Mouse (Mus musculus): ENCODE data around the gene Camk1g.

Camk1g gene

GRCm38 (mm10) chr1:193370096-193370495 is at the start of gene Camk1g:
Gene Camk1g, minus strand, starts transcription at chr1:193370298.
- CTCF ChIA-PET = no interaction called here

DNA sequence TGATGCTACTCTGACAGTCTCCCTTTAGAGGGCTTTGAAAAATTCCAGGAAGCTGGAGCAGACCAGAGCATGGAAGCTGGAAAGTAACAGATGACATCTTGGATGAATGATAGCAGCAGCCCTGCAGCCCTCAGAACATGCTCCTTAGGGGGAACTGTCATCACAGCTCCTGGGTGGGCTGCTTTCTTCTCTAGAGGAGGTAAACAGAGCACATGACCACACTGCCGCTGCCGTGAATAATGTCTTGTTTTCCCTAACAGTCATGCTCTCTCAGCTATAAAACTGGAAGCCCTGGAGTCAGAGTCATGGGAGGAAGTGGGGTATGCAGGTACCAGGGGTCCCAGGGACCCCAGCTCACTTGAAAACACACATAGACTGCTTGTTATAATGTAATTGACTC is 49.1 kb upstream of the Camk1g start:
- CTCF ChIA-PET = interaction anchor here (0.7 kb wide), 1 partner anchor 301 kb away, joined by 4 read pairs; no protein-coding TSS in a partner anchor

GRCm38 (mm10) chr1:193418656-193419055 is 48.6 kb upstream of the Camk1g start:
- CTCF ChIA-PET = interaction anchor here (0.7 kb wide), 1 partner anchor 301 kb away, joined by 4 read pairs; no protein-coding TSS in a partner anchor

- CTCF ChIA-PET = no interaction called here
Measured at GRCm38 (mm10) chr1:193414067-193414466, 44.0 kb upstream of the Camk1g start.

DNA sequence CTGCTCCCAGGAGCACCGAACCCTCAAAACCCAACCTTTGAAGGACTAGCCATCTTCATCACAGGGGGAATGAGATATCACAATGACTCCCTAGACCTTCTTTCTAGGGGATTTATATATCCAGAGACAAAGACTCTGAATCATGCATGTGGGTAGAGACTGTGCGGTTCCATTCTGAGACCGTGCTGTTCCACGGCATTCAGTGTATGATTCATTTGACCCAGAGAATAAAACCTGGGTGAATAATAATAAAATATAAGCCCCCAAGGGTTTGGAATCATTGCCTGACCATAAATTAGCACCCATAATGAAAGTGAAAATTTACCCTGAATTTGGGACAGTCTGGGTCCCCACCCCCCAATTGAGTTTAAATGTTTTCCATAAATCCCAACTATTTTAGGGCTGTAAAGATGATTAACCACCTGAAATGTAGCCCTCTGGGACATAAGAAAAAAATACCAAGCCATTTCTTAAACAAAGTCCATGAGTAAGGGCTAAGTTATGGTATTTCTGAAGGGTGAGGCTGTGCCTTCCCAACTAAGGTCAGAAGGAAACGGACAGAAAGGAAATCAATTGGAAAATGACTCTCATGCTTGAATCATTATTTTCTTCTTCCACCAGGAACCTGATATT is 43.4 kb upstream of the Camk1g start:
- CTCF ChIA-PET = no interaction called here

- CTCF ChIA-PET = interaction anchor here (0.5 kb wide), 1 partner anchor 444 kb away, joined by 12 read pairs; no protein-coding TSS in a partner anchor
Measured at GRCm38 (mm10) chr1:193407487-193407886, 37.4 kb upstream of the Camk1g start.

GRCm38 (mm10) chr1:193406059-193406642 is 36.1 kb upstream of the Camk1g start:
- CTCF ChIA-PET = no interaction called here

GRCm38 (mm10) chr1:193401695-193402094 is 31.6 kb upstream of the Camk1g start:
- CTCF ChIA-PET = no interaction called here

DNA sequence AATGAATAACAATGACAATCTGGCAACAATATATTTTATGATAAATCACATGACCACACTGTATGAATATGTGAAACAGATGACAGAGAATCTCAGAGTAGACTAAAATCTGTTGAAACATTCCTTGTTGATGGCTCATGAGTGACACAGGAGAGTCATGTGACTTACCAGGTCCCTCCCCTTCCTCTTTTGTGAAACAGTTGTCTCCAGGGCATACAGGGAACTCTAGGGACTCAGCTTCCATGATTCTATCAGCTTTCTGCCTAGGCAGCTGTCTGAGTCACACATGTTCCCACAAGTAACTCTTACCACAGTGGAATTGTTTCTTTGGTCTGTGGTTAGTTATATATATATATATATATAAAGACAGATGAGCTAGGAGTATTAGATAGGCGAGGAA is 30.2 kb upstream of the Camk1g start:
- CTCF ChIA-PET = no interaction called here

- CTCF ChIA-PET = no interaction called here
Measured at GRCm38 (mm10) chr1:193398728-193399437, 28.8 kb upstream of the Camk1g start.

DNA sequence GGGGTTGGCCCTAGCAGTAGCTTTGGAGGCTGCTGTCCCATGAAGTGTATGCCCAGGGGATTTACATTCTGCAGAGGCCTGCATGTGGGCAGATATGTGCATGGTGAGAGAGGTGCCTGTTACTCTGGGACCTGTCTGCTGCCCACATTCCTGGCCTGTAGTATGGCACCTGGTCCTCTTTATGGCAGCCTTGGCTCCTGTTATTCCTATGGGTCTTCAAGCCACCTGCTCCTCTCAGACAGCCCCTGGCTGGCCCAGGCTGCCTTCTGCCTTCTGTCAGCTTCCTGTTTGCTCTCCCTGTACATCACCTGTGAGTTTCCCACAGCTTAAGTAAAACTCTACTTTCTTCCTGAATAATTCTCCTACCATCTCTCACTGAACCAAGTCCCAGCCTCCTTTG is 27.0 kb upstream of the Camk1g start:
- CTCF ChIA-PET = interaction anchor here (0.7 kb wide), 1 partner anchor 613 kb away, joined by 3 read pairs; no protein-coding TSS in a partner anchor

DNA sequence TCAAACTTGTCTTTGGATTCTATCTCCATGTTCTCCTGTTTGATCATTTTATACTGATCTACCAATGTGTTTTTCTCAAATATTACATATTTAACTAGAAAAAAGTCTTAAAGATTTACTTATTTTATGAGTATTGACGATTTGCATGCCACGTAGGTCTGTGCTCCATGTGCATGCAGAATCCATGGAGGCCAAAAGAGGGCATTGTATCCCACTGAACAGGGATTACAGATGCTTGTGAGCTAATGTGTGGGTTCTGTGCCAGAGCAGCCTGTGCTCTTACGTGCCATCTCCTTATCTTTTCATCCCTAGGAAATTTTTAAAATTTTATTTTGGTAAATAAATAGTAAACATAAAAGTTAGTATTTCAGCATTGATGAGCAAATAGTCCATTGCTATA is 22.2 kb upstream of the Camk1g start:
- CTCF ChIA-PET = no interaction called here

- CTCF ChIA-PET = no interaction called here
Measured at GRCm38 (mm10) chr1:193390004-193390403, 19.9 kb upstream of the Camk1g start.

DNA sequence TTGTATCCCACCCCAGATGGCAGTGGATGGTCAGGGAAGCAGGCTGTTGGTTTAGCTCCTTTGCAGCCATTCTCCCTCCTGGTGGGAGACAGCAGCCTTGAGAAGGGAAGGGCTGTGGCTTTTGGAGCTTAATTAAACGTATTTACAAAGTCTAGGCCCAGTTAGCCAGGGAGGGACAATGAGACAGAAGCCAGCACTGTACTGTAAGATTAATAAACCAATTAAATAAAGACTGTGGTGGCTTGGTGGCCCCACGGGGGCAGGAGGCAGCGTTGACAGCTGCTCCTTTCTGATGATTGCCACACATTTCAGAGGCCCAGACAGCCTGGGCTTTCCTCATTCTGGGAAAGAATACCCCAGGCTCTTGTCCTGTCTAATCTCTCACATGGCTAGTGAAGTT is 19.4 kb upstream of the Camk1g start:
- CTCF ChIA-PET = no interaction called here

- CTCF ChIA-PET = no interaction called here
Measured at GRCm38 (mm10) chr1:193387241-193387640, 17.1 kb upstream of the Camk1g start.

- CTCF ChIA-PET = no interaction called here
Measured at GRCm38 (mm10) chr1:193386136-193386535, 16.0 kb upstream of the Camk1g start.

DNA sequence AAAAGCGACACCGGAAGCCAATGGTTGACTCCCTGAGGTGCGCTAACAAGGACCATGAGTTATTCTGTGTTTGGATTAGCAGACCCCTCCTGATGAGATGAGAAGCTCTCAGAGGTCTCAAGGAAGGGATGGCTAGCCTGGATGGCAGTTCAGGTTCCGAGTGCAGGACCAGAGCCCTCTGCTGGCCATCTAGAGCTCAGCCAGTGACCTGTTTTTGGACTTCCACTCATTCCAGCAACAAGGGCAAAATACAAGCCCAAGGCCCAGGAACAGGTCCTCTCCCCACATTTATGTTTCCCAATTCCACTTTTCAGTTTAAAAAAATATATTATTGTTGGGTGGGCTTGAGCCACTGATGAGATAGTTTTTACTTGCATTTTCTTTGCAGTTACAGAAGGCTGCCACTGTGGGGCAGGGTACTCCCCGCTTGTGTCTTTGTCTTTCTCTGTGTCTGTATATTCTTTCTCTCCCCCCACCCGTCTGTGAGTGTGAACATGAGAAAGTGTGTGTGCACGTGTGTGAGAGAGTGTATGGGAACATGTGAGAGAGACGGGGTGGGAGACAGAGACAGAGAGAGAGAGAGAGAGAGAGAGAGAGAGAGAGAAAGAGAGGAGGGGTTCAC is 12.9 kb upstream of the Camk1g start:
- CTCF ChIA-PET = interaction anchor here (0.6 to 1.2 kb wide), 3 partner anchors 20 to 52 kb away, joined by 3 to 4 read pairs (median 3); no protein-coding TSS in a partner anchor

DNA sequence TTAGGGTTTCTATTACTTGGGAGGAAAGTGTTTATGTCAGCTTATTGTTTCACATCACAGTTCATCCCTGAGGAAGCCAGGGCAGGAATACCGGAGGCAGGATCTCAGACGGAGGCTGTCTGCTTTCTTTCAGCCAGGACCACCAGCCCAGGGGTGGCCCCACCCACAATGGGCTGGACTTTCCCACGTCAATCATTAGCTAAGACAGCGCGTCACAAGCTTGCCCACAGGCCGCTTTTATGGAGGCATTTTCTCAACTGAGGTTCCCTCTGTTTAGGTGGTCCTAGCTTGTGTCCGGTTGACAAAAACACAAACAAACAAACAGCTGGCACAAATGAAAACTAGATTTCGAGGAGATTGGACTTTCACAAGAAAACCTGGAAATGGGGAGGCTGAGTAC is 12.3 kb upstream of the Camk1g start:
- CTCF ChIA-PET = interaction anchor here (0.6 to 1.2 kb wide), 3 partner anchors 19 to 224 kb away, joined by 3 to 4 read pairs (median 3); no protein-coding TSS in a partner anchor

GRCm38 (mm10) chr1:193381597-193382404 is 11.7 kb upstream of the Camk1g start:
- CTCF ChIA-PET = interaction anchor here (0.6 to 1.2 kb wide), 3 partner anchors 19 to 223 kb away, joined by 3 to 4 read pairs (median 3); no protein-coding TSS in a partner anchor

- CTCF ChIA-PET = interaction anchor here (0.8 kb wide), 1 partner anchor 48 kb away, joined by 3 read pairs; no protein-coding TSS in a partner anchor
Measured at GRCm38 (mm10) chr1:193380877-193381276, 10.8 kb upstream of the Camk1g start.

DNA sequence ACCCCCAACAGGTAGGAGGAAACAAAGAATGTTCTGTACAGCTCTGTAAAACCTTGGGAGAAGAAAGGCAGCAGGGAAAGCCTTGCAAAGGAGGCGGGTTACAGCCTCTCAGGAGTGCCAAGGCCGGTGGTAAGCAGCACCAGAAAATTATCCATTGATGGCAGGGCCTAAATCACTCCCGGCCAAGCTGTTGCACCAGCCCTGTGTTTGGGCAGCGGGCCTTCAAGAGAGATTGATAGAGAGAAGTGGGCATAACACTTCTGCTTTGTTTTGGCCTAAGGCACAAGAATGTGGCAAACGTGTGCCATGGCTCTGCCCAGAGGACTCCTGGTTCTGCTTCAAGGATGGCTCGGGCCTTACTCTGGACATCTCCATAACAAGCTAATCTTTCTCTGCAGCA is 9.5 kb upstream of the Camk1g start:
- CTCF ChIA-PET = no interaction called here

Measured in spleen, embryonic (tissue).